Mouse (Mus musculus) urinary bladder, postnatal 36 days (tissue): ENCODE results near the gene Arhgap15.

ENCODE experiments used
- DNase-seq, 2 experiments: peaks; one replicate each; pipeline ENCODE4 v3.0.0; 2022; ENCODE audit warnings: low spot score in 2 of 2, mixed read lengths in 1 of 2

The Arhgap15 gene

GRCm38 (mm10) chr2:43783759-43784735, 35.4 kb downstream of the Arhgap15 start:
- DNase-seq, result no peak

- no peak for DNase-seq
Observed at GRCm38 (mm10) chr2:43786101-43786500, 37.5 kb downstream of the Arhgap15 start.

GRCm38 (mm10) chr2:43787141-43787540, 38.5 kb downstream of the Arhgap15 start:
- peak in 1 of 2 experiments; percentile 5 for DNase-seq

DNA sequence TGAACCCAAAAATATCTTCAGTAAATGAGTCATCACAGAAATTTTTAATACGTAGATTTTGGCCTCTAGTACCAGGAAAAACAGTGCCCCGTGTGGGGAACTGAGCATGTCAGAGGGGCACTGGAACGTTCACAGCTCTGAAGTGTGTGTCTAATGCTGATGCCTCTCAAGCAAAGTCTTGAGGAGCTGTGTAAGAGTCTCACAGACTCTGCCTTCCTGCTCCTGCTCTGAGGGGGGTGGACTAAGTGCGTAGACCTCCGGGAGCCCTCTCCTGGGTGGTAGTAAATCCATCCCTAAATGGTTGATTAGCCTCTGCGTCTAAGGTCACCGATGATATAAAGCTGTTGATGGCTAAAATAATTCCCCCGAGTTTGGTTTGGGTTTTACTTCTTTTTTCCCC, 39.9 kb downstream of the Arhgap15 start:
- DNase-seq, result no peak

DNA sequence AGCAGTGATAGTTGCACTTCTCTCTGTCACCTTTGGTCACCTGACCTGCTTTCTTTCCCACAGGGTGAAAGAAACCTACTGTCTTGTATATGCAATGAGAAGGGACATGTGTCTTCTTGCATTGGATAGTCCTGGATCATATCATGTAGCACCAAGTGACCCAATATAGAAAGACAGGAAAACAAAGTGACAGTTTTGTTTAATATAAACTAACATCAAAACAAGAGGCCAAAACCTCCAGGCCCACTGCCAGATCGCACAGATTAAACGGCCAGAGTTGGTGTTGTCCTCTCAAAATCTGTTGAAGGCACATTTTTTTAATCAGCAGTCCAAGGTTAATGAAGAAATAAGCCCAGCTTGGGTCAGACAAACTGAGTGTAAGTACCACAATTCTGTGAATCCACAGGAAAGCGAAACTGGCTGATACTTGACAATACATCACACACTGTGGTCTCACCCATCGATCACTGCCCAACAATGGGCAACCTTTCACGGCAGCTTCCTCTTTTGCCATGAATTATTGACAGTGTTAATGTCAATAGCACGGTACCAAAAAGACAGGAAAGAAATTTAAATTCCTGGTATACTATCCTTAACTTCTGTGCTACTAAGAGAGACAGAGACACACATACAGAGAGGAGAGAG, 41.5 kb downstream of the Arhgap15 start:
- DNase-seq, result no peak

- DNase-seq, result no peak
Observed at GRCm38 (mm10) chr2:43791575-43791974, 43.0 kb downstream of the Arhgap15 start.

GRCm38 (mm10) chr2:43793105-43793504, 44.5 kb downstream of the Arhgap15 start:
- DNase-seq, result no peak

GRCm38 (mm10) chr2:43794700-43795099, 46.1 kb downstream of the Arhgap15 start:
- DNase-seq, result no peak

DNA sequence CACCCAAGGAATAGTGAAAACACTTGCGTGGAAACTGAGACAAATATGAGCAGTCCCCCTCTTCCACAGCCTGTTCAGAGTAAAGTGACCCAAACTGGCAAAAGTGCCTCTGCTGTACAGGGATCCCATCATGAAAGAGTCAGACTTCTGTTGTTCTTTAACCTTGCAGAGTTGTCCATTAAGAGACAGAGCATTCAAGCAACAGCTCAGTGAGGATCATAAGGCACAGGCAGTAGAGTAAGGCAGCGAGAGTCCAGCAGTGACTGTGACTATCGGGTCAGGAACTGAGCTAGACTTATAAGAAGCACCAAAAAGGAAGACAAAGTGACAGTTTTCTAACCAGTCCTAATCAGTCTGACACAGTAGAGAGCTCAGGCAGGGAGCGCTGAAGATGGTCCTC, 47.8 kb downstream of the Arhgap15 start:
- DNase-seq, result no peak

DNA sequence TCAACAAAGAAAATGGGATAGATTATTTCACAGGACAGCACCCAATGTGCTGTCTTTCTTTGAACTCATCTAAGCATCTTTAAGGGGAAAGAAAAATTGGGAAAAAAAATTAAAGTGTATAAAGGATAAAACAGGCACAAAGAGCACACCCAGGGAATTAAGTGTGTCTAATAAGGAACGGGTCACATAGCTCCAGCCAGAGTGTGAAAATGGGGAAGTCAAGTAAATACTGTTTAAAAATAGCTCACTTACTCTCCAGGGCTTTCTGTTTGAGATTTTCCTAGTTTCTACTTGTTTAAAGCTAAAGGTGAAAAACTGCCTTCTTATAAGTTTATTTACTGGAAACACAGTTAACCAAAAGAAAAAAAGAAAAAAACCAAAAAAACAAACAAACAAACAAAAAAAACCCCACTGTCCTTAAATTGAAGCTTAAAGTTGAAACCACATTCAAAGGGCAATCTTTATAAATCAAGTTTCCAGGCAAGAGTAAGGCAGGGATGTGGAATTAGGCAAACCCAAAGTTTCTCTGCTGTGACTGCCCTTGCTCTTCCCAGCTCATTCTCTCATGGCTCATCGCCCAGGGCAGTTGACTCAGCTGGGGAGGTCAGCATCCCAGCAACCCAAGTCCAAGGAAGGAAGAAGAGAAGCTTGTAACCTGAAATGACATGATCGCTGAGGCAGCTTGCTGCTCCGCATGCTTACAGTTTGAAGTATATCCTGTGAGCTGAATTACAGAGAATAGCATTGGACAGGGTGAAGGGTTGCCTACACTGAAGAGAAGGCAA, 57.5 kb downstream of the Arhgap15 start:
- DNase-seq, result peak in 1 of 2 experiments; percentile 14

GRCm38 (mm10) chr2:43815896-43816787, 67.5 kb downstream of the Arhgap15 start:
- DNase-seq, result no peak

DNA sequence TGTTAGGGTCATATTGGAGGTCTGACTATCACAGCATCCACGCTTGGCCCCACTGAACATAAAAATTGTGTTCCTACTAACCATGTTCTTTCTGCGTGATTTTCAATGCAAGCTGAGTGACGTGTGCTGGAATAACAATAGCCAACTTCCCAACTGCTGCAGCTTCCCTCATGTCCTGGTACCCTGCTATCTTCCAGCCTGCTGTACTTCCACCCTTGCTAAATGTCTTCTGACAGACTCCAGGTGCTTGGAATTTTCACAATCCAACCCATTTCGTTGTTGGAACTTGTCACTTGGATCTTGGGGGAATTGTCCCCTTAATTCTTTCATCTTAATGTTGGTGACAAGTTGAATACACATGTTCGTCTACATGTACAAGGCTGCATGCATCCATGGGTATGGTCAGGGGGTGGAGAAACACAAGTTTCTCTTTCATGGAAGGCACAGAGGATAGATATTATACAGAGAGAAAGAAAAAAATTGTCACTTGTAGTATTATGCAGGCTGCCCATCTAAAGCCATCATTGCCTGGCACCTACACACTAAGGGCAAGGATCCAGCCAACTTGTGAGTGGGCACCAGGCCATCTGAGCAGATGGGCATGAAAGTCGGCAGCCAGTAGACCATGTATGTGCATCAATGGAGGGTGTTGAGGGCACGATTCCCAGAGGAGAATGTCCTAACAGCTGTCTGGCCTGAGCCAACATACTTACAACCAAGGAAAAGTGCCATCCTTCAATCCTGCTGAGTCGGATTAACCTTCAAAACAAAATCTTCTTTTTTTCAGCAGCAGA, 68.4 kb downstream of the Arhgap15 start:
- peak in 1 of 2 experiments; percentile 31 for DNase-seq

GRCm38 (mm10) chr2:43835931-43836330, 87.3 kb downstream of the Arhgap15 start:
- no peak for DNase-seq

DNA sequence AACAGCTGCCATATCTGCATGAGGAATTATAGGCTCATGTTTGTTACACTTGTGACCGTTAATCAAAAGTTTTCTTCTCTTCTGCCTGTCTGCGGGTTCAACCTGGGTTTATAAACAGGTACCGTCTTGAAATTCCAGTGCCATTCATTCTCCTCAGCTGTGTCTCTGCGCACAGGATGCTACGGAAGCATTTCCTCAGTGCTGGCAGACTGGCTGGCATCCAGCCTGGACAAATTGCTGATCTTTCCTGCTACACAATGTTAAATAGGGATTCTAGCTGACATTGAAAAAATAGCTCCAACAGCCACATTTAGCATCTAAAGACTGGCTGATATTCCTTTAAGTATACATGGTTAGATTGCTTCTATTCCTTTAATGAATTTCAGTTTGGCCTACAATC, 93.0 kb downstream of the Arhgap15 start:
- peak in 1 of 2 experiments; percentile 1 for DNase-seq

- DNase-seq, result no peak
Observed at GRCm38 (mm10) chr2:43851195-43851594, 102.6 kb downstream of the Arhgap15 start.

DNA sequence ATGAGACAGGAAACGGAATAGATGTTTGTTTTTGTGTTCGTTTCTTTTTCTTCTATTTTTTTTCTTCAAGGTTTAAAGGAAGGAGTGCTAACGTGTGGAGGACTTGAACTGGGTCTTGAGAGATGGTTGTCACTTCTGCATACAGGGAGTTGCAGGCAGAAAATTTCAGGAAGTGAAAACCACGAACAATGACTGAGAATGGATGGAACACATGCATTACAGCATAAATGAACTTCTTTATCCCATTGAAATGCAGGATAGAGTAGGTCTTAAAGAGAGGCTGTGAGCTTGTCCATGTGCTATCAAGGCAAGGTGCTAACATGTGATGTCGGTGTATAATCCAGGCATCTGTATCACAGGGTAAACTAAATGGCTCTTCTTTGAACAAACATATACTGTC, 114.1 kb downstream of the Arhgap15 start:
- DNase-seq, result no peak

DNA sequence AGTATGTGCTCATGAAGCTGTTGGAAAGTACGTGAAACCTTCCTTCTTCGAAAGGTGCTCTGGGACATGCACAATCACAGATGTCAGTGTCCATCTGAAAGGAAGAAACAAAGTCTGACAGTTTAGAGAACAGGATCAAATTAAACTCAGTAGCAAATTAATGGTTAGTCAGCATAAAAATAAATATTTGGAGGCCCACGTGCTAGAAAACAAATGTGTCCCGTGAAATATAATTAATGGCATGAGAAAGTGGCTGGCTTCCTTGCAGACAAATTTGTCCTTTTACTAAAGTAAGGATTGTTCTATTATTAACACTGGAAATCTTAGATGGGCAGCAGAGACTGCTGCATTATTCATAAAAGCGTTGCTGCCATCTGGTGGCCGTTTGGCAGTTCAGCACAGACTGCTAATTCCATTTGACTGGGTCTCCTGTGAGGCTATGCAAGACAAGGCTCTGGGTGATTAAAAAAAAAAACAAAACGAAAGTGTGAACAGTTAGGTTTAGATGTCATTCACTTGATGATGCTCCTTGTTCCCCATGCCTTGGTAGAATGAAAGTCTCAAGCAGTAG, 153.9 kb downstream of the Arhgap15 start:
- peak; percentile 50 to 77 for DNase-seq

- peak; percentile 13 to 62 for DNase-seq
Observed at GRCm38 (mm10) chr2:43907496-43907895, 158.9 kb downstream of the Arhgap15 start.

DNA sequence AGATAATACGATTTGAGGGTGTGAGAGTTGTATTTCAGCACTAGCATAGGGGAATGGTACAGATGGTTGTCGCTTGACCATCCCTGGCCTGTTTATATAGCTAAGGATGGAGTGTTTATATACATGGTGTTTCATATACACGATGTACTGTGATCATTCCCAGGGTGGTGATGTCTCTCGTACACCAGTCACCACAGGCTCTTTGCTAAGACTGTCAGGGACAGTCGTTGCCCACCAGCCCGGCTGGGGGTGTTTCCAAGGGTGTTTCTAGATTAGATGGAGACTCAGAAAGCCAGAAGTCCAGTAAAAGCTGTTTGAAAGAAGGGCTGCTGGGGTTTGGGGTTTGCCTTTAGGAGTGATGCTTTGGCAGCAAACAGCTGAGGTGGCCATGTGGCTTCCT, 165.5 kb downstream of the Arhgap15 start:
- no peak for DNase-seq

DNA sequence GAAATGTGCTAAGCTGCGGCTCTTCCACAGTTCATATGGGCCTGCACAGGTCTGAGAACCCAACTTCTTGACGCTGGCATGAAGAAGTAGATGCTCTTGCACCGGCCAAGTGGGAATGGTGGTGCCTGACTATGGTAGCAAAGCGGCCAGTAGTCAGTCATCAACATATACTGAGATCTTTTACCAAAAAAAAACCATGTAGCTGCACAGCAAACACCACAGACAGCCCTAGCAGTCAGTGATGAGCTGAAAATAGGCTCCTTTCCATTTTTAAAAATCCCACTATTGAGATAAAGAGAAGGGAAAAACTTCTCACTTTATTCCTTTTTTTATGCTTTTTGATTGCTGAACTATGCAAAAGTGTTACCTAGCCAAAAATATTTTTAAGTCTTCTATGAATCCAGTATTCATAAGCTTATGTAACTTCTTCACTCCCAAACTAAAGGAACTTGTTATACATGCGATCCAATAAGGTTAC, 175.3 kb downstream of the Arhgap15 start:
- DNase-seq, result no peak
